Mouse (Mus musculus): ENCODE measurements around the gene Efcab2. TPM values are rescaled to one million over a fixed set of nuclear protein-coding genes. Genes with fewer than 3 reads are reported as not detected.

Gene Efcab2
- polyA plus RNA-seq, 1 experiment: 15.2 TPM

DNA sequence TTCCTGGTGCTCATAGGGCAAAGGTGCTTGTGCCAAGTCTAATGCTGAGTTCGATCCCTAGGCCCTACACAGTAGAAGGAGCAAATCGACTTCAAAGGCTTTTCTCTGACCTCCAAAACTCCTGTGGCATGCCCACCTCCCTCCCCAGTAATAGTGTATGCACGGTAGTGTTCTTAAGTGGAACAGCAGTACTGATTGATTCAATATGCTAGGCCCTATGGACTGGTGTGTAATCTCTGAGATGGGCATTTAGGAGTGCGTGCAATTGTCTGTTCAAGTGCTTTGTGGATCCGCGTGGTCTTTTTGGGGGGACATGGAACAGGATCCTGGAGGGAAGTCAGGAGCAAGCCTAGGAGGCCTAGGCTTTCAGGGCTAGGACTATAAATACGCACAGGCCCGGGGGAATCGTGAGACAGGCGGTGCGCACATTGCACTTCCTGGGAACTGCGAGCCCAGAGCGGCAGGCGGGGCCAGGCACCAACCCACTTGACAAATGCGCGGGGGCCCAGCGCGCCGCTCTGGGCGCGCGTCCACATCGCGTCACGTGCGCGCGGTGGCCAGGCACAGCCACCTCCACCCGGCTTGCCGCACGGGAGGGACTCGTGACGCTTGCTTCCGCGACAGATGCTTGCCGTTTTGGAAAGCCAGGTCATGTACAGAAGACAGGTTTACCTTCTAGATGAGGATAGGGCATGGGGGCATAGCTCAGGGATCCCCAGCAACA is 37.2 kb upstream of the Efcab2 start:
- H3K27me3 ChIP-seq (ENCODE audit: control insufficient read depth, insufficient read depth, low read length): no peaks in the 10 kb centered on the region
- no peak for TF ChIP-seq CTCF (IDR thresholded peaks at IDR 0.05; ENCODE audit: control insufficient read depth, insufficient read depth, insufficient replicate concordance, low read depth, low read length)
- peak; percentile 70 for TF ChIP-seq POLR2A (IDR thresholded peaks at IDR 0.05; ENCODE audit: control insufficient read depth, low read depth, low read length)

DNA sequence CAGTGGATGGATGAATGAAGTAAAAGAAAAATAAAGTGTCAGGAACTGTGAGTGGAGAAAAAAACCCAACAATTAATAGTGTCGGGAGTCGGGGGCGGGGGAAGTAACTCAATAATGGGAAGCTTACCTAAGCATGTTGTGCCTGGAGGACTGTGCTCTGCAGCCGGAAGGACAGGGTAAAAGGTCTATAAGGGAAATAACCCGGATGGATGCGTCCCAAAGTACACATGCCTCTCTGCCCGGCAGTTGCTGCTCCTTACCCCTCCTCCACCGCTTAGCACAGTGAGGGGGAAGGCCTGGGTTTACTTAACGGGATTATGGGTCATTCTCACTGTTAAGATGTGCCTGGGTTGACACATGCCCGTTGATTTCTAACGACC is 36.6 kb upstream of the Efcab2 start:
- H3K36me3 ChIP-seq (ENCODE audit: control insufficient read depth, insufficient read depth, low read length): no peaks in the 10 kb centered on the region
- H3K4me1 ChIP-seq (ENCODE audit: control insufficient read depth, insufficient read depth, low read length): peaks cover 5% of the 10 kb centered on the region
- TF ChIP-seq POLR2A (IDR thresholded peaks at IDR 0.05; ENCODE audit: control insufficient read depth, low read depth, low read length): no peak
- TF ChIP-seq CTCF (IDR thresholded peaks at IDR 0.05; ENCODE audit: control insufficient read depth, insufficient read depth, insufficient replicate concordance, low read depth, low read length): no peak
- H3K27ac ChIP-seq (ENCODE audit: control insufficient read depth, insufficient read depth, low read depth, low read length): peak overlapping the region; percentile 79
- H3K4me3 ChIP-seq (ENCODE audit: control insufficient read depth, low read depth, low read length): peak overlapping the region; percentile 83
- H3K27me3 ChIP-seq (ENCODE audit: control insufficient read depth, insufficient read depth, low read length): no peaks in the 10 kb centered on the region

More for the DNA sequence above, 37.2 kb upstream of the Efcab2 start:
- Histone ChIP-seq H3K27ac (ENCODE audit: control insufficient read depth, insufficient read depth, low read depth, low read length) (peak overlapping the region; percentile 84), H3K4me3 (ENCODE audit: control insufficient read depth, low read depth, low read length) (peak overlapping the region; percentile 83), H3K4me1 (ENCODE audit: control insufficient read depth, insufficient read depth, low read length) (peaks cover 5% of the 10 kb centered on the region), H3K36me3 (ENCODE audit: control insufficient read depth, insufficient read depth, low read length) (no peaks in the 10 kb centered on the region)

DNA sequence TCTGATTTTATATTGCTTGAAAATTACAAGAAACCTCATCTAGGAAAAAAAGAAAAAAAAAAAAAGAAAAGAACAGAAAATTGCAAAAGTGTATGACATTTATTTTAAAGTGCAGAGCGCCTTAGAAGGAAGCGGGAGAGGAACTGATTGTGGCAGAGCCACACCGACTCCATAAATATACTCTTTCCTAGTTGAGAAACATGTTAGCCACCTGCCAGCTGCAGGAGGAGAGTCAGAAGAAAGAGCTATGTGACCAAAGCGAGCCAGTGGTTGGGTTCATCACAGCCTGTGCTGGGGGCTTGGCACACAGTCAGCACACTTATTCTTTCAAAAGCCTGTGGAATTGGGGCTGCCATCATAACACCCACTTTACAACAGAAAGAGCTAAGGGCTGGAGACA is 33.2 kb upstream of the Efcab2 start:
- H3K4me3 ChIP-seq (ENCODE audit: control insufficient read depth, low read depth, low read length): no peak overlapping the region
- no peak overlapping the region for H3K27ac ChIP-seq (ENCODE audit: control insufficient read depth, insufficient read depth, low read depth, low read length)
- H3K36me3 ChIP-seq (ENCODE audit: control insufficient read depth, insufficient read depth, low read length): no peaks in the 10 kb centered on the region
- TF ChIP-seq CTCF (IDR thresholded peaks at IDR 0.05; ENCODE audit: control insufficient read depth, insufficient read depth, insufficient replicate concordance, low read depth, low read length): no peak
- no peak for TF ChIP-seq POLR2A (IDR thresholded peaks at IDR 0.05; ENCODE audit: control insufficient read depth, low read depth, low read length)
- peaks cover 5% of the 10 kb centered on the region for H3K4me1 ChIP-seq (ENCODE audit: control insufficient read depth, insufficient read depth, low read length)
- H3K27me3 ChIP-seq (ENCODE audit: control insufficient read depth, insufficient read depth, low read length): no peaks in the 10 kb centered on the region

DNA sequence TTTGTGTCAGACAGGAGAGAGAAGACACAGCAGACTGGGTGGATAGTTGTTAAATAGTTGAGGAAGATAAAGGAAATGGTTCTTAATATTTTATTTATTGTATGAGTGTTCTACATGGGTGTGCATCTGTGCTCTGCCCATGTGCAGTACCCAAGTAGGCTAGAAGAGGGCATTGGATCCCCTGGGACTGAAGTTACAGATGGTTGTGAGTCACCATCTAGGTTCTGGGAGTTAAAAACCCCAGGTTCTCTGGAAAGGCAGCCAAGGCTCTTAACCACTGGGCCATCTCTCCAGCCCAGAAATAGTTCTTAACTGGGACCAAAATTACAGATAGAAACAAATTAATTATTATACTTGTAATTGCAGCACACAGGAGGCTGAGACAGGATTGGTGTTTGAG is 30.5 kb upstream of the Efcab2 start:
- Histone ChIP-seq H3K36me3 (ENCODE audit: control insufficient read depth, insufficient read depth, low read length) (no peaks in the 10 kb centered on the region), H3K4me1 (ENCODE audit: control insufficient read depth, insufficient read depth, low read length) (no peaks in the 10 kb centered on the region), H3K27me3 (ENCODE audit: control insufficient read depth, insufficient read depth, low read length) (no peaks in the 10 kb centered on the region), H3K27ac (ENCODE audit: control insufficient read depth, insufficient read depth, low read depth, low read length) (no peak overlapping the region), H3K4me3 (ENCODE audit: control insufficient read depth, low read depth, low read length) (no peak overlapping the region)
- no peak for TF ChIP-seq POLR2A (IDR thresholded peaks at IDR 0.05; ENCODE audit: control insufficient read depth, low read depth, low read length)
- TF ChIP-seq CTCF (IDR thresholded peaks at IDR 0.05; ENCODE audit: control insufficient read depth, insufficient read depth, insufficient replicate concordance, low read depth, low read length): no peak

DNA sequence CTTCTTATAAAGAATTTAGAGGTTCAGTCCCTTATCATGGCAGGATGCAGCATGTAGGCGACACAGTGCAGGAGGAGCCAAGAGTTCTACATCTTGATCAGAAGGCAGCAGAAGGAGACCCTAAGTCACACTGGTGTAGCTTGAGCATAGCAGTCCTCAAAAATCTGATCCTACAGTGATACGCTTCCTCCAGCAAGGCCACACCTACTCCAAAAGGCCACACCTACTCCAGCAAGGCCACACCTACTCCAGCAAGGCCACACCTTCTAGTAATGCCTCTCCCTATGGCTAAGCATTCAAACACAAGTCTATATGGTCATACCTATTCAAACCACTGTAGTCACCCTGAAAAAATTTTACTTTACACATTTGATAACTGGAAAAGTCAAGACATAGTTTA is 29.8 kb upstream of the Efcab2 start:
- no peaks in the 10 kb centered on the region for H3K4me1 ChIP-seq (ENCODE audit: control insufficient read depth, insufficient read depth, low read length)
- no peaks in the 10 kb centered on the region for H3K27me3 ChIP-seq (ENCODE audit: control insufficient read depth, insufficient read depth, low read length)
- no peak overlapping the region for H3K27ac ChIP-seq (ENCODE audit: control insufficient read depth, insufficient read depth, low read depth, low read length)
- TF ChIP-seq POLR2A (IDR thresholded peaks at IDR 0.05; ENCODE audit: control insufficient read depth, low read depth, low read length) (no peak), CTCF (IDR thresholded peaks at IDR 0.05; ENCODE audit: control insufficient read depth, insufficient read depth, insufficient replicate concordance, low read depth, low read length) (no peak)
- H3K4me3 ChIP-seq (ENCODE audit: control insufficient read depth, low read depth, low read length): no peak overlapping the region
- no peaks in the 10 kb centered on the region for H3K36me3 ChIP-seq (ENCODE audit: control insufficient read depth, insufficient read depth, low read length)

DNA sequence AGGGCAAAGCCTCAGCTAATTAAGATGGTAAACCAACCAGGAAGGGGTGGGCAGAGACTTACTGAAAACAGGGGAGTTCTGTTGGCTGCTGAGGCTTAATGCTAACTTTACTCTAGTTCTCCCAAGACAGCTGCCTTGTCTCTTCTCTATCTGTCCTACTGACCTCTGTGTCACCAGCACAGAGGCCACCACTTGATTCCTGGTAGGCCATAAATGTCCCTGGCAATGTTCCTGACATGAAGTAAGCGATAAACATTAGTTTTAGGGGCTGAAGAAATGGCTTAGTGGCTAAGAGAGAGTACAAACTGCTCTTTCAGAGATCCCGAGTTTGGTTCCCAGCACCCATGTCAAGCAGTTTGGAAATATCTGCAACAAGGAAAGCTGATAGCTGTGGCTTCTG is 29.0 kb upstream of the Efcab2 start:
- Histone ChIP-seq H3K4me3 (ENCODE audit: control insufficient read depth, low read depth, low read length) (no peak overlapping the region), H3K4me1 (ENCODE audit: control insufficient read depth, insufficient read depth, low read length) (no peaks in the 10 kb centered on the region), H3K36me3 (ENCODE audit: control insufficient read depth, insufficient read depth, low read length) (no peaks in the 10 kb centered on the region), H3K27me3 (ENCODE audit: control insufficient read depth, insufficient read depth, low read length) (no peaks in the 10 kb centered on the region), H3K27ac (ENCODE audit: control insufficient read depth, insufficient read depth, low read depth, low read length) (no peak overlapping the region)
- TF ChIP-seq POLR2A (IDR thresholded peaks at IDR 0.05; ENCODE audit: control insufficient read depth, low read depth, low read length) (no peak), CTCF (IDR thresholded peaks at IDR 0.05; ENCODE audit: control insufficient read depth, insufficient read depth, insufficient replicate concordance, low read depth, low read length) (no peak)

DNA sequence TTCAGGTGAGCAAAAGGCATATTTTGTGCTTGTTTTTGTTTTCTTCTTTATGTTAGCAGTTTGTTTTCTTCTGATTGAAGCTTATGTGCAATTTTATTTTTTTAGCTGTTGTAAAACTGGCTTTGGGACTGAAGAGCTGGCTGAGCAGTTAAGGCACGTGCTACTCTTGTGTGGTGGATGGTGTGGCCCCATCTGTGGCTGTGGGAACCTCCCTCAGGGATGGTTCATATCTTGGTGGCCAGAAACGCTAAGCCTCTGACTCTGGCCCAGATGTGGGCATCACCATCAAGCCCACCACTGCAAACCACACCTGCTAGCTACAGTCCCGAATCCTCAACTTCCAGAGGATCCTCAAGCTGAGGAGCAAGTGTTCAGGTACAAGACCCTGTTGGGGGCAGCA is 27.8 kb upstream of the Efcab2 start:
- H3K27ac ChIP-seq (ENCODE audit: control insufficient read depth, insufficient read depth, low read depth, low read length): no peak overlapping the region
- H3K4me3 ChIP-seq (ENCODE audit: control insufficient read depth, low read depth, low read length): no peak overlapping the region
- TF ChIP-seq POLR2A (IDR thresholded peaks at IDR 0.05; ENCODE audit: control insufficient read depth, low read depth, low read length): no peak
- no peak for TF ChIP-seq CTCF (IDR thresholded peaks at IDR 0.05; ENCODE audit: control insufficient read depth, insufficient read depth, insufficient replicate concordance, low read depth, low read length)
- H3K36me3 ChIP-seq (ENCODE audit: control insufficient read depth, insufficient read depth, low read length): no peaks in the 10 kb centered on the region
- H3K27me3 ChIP-seq (ENCODE audit: control insufficient read depth, insufficient read depth, low read length): no peaks in the 10 kb centered on the region
- H3K4me1 ChIP-seq (ENCODE audit: control insufficient read depth, insufficient read depth, low read length): no peaks in the 10 kb centered on the region
